28 mouse cellular contexts compared by ENCODE assay signal in genomic region chr16:23966066-23966465, GRCm38 (mm10). TPM values are rescaled to one million over a fixed set of nuclear protein-coding genes. Genes with fewer than 3 reads are reported as not detected.
"Had no signal": no experiment of that assay in that cellular context is flagged by ENCODE, and none has a peak within 500 bp of the region (broad histone marks: within the 10 kb centered on the region; RNA-seq: fewer than 3 reads in every experiment).

No protein-coding gene starts in this region.

- H3K27me3 ChIP-seq: midbrain, embryonic 13.5 days; neural tube, embryonic 13.5 days; neural tube, embryonic 15.5 days had no signal

- DNase-seq: lung, adult 18-20 months; lung, embryonic 14.5 days; lung, postnatal 10 days; lung, postnatal 4 days; retina, postnatal 1 day; right cerebral cortex, adult 18-20 months; right cerebral cortex, postnatal 25 days; right cerebral cortex, postnatal 4 days; spleen, adult 18-20 months; thymus, adult 18-20 months; thymus, postnatal 25 days had no signal

- H3K4me3 ChIP-seq: midbrain, embryonic 10.5 days; midbrain, embryonic 13.5 days; myocyte; neural tube, embryonic 13.5 days; neural tube, embryonic 15.5 days had no signal

- H3K36me3 ChIP-seq: midbrain, embryonic 10.5 days; midbrain, embryonic 13.5 days had no signal

- H3K4me1 ChIP-seq: neural tube, embryonic 13.5 days had no signal

- H3K9ac ChIP-seq: liver, embryonic 14.5 days; lung, embryonic 14.5 days; midbrain, embryonic 13.5 days; neural tube, embryonic 13.5 days; neural tube, embryonic 15.5 days had no signal

- H3K27ac ChIP-seq: liver, embryonic 14.5 days; midbrain, embryonic 10.5 days; midbrain, embryonic 13.5 days; neural tube, embryonic 13.5 days; neural tube, embryonic 15.5 days had no signal

- H3K9me3 ChIP-seq: midbrain, embryonic 10.5 days; midbrain, embryonic 13.5 days; neural tube, embryonic 13.5 days; neural tube, embryonic 15.5 days had no signal

RNA-seq across cellular contexts. Expression of gene Gm37419, which starts 22.2 kb away (rescaled TPM):
- total RNA-seq: megakaryocyte, adult 5-6 weeks; megakaryocyte-erythroid progenitor cell, adult 5-6 weeks had no signal
- polyA plus RNA-seq: liver, embryonic 14.5 days; liver, embryonic 16.5 days; lung, embryonic 14.5 days; lung, embryonic 16.5 days; midbrain, embryonic 10.5 days; midbrain, embryonic 13.5 days; midbrain, embryonic 16.5 days; myocyte; neural tube, embryonic 11.5 days; neural tube, embryonic 13.5 days; neural tube, embryonic 15.5 days; small intestine, adult 2 months; stomach, embryonic 14.5 days; stomach, embryonic 16.5 days; thymus, postnatal 0 days; urinary bladder, adult 2 months had no signal

RNA-seq across cellular contexts. Expression of gene Rtp2, which starts 33.9 kb away (rescaled TPM):
- total RNA-seq: megakaryocyte, adult 5-6 weeks; megakaryocyte-erythroid progenitor cell, adult 5-6 weeks had no signal
- polyA plus RNA-seq: liver, embryonic 14.5 days; liver, embryonic 16.5 days; lung, embryonic 14.5 days; lung, embryonic 16.5 days; midbrain, embryonic 10.5 days; midbrain, embryonic 13.5 days; neural tube, embryonic 11.5 days; neural tube, embryonic 13.5 days; neural tube, embryonic 15.5 days; small intestine, adult 2 months; stomach, embryonic 14.5 days; stomach, embryonic 16.5 days; thymus, postnatal 0 days; urinary bladder, adult 2 months had no signal
